ENCODE assay signal across 8 mouse cellular contexts in the genomic region with DNA sequence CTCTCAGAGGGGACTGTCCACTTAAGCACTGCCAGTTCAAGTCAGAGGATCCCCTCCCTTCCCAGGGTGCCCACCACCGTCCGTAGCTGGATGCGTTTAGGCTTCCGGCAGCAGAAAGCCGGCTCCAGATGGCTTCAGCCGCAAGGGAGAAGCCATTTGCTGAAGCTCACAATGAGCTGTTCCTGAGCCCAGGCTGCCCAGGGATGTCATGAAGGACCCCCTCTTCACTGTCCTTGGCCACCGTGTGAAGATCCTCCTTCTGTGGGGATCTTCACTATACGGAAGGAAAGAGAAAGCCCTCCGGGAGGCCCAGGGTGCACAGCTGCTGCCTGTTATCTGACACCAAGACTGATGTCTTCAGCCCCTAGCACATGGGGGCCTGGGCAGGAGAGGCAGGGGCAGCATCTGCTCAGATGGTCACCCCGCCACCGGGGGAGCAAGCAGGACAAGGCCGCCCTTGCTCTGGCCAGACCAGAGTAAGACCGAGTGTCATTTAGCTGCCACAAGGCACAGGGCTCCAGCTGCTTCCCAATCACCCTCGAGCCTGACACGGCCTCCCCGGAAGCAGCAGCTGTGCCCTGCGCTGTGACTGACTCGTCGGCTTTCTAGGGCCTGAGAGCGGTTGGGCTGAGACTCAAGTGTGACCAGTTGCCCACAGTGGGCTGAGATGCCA.
DNase-seq lines count a peak whose midpoint lies in the region; ATAC-seq and TF ChIP-seq lines count a peak whose summit lies in the region.

No protein-coding gene starts in this region.

- WGBS in lung, adult 2 months, result 28% methylated on average over 20 of the region's 20 CpGs
- 12% methylated on average over 20 of the region's 20 CpGs for WGBS in limb, embryonic 15.5 days
- 23% methylated on average over 20 of the region's 20 CpGs for WGBS in neural tube, embryonic 12.5 days

- H3K9me3 ChIP-seq in limb, embryonic 15.5 days, result no peaks in the 10 kb centered on the region
- no peaks in the 10 kb centered on the region for H3K9me3 ChIP-seq in neural tube, embryonic 12.5 days

- no peak for TF ChIP-seq POLR2A in lung, adult 2 months (IDR thresholded peaks at IDR 0.05; ENCODE audit: borderline replicate concordance, extremely low read depth, low read depth, low read length)

- intact Hi-C loops in gastrocnemius, postnatal 36 days (cut with DNase I), result loop anchor here (2.0 kb wide), 1 partner anchor 79 kb away; no protein-coding TSS in a partner anchor

- ATAC-seq in limb, embryonic 15.5 days (ENCODE audit: insufficient number of reproducible peaks, low FRiP score, low TSS enrichment, low read depth), result no peak
- ATAC-seq in neural tube, embryonic 12.5 days (ENCODE audit: low FRiP score, low read depth), result peak; percentile 59; the same call in 1 of the 2 replicates
- ATAC-seq in inflammation-experienced regulatory T-cells, adult 6 months, result no peak

- no peak for TF ChIP-seq CTCF in lung, adult 2 months (IDR thresholded peaks at IDR 0.05; ENCODE audit: insufficient read depth, low read length)

- no peak overlapping the region for H3K9ac ChIP-seq in limb, embryonic 15.5 days
- H3K9ac ChIP-seq in neural tube, embryonic 12.5 days, result peak overlapping the region; percentile 44

- H3K4me3 ChIP-seq in lung, adult 2 months (replicated peaks; ENCODE audit: extremely low read depth, low read depth, low read length), result peak overlapping the region; percentile 11
- peak overlapping the region; percentile 8; the same call in 1 of the 2 replicates for H3K4me3 ChIP-seq in limb, embryonic 15.5 days
- H3K4me3 ChIP-seq in neural tube, embryonic 12.5 days, result no peak overlapping the region

- H3K4me1 ChIP-seq in lung, adult 2 months (ENCODE audit: control insufficient read depth, insufficient read depth, low read length), result peaks cover 52% of the 10 kb centered on the region
- H3K4me1 ChIP-seq in limb, embryonic 15.5 days, result peaks cover 95% of the 10 kb centered on the region
- H3K4me1 ChIP-seq in neural tube, embryonic 12.5 days, result peaks cover 63% of the 10 kb centered on the region

- peak overlapping the region; percentile 15 for H3K4me2 ChIP-seq in limb, embryonic 15.5 days
- H3K4me2 ChIP-seq in neural tube, embryonic 12.5 days (replicated peaks), result peak overlapping the region; percentile 45

- 0 out of 2 replicates have a peak, but pooled peaks cover 2% of the 10 kb centered on the region for H3K36me3 ChIP-seq in limb, embryonic 15.5 days
- no peaks in the 10 kb centered on the region for H3K36me3 ChIP-seq in neural tube, embryonic 12.5 days

- no peaks in the 10 kb centered on the region for H3K27me3 ChIP-seq in limb, embryonic 15.5 days
- H3K27me3 ChIP-seq in neural tube, embryonic 12.5 days (replicated peaks), result no peaks in the 10 kb centered on the region

- DNase-seq in lung, adult 2 months, result no peak
- DNase-seq in lung, adult 18-20 months, result no peak
- peak; percentile 66 for DNase-seq in embryo, embryonic 9.5 days (ENCODE audit: extremely low spot score)
- peak; percentile 50 to 62 for DNase-seq in gastrocnemius, postnatal 36 days
- DNase-seq in natural killer cell, adult 2 months (ENCODE audit: low spot score in 2 of 2), result no peak

- peak overlapping the region; percentile 85 for H3K27ac ChIP-seq in limb, embryonic 15.5 days
- H3K27ac ChIP-seq in neural tube, embryonic 12.5 days, result peak overlapping the region; percentile 73

Comparison
In these comparisons a context has a peak if more than half of its experiments do, and no peak if none do; other contexts are left out.
1. DNase-seq: peak in embryo, embryonic 9.5 days (single experiment) and gastrocnemius, postnatal 36 days (2 of 2); none in lung, adult 2 months (single experiment), lung, adult 18-20 months (0 of 2) and natural killer cell, adult 2 months (0 of 2).